Mouse (Mus musculus) liver, embryonic 14.5 days (tissue): ENCODE results near the gene Arid1b.

Source experiments
- CTCF ChIP-seq: IDR thresholded peaks from 2 replicates; pipeline ENCODE4 v1.5.1; 2016; ENCODE audit warnings: antibody characterized with exemption, low read depth, control low read depth
- EP300 ChIP-seq: IDR thresholded peaks from 2 replicates; pipeline ENCODE4 v1.6.1; 2016; ENCODE audit warnings: antibody characterized with exemption, low read depth

GRCm38 (mm10) chr17:5088822-5089221 lies 94.7 kb downstream of the Arid1b start:
- no peak for TF ChIP-seq CTCF
- TF ChIP-seq EP300, result no peak
